Mouse (Mus musculus) layer of hippocampus, postnatal 25 days (tissue): Measurements from ENCODE around the gene Spsb2. TPM values are rescaled to one million over a fixed set of nuclear protein-coding genes. Genes with fewer than 3 reads are reported as not detected.
A peak's percentile ranks its signal among the peaks of the same experiment; 100 is the strongest.

Experiments
- DNase-seq, 2 experiments: peaks; one replicate each; pipeline ENCODE4 v3.0.0; 2022; ENCODE audit warnings: mixed read lengths in 2 of 2, low spot score in 1 of 2; ENCODE audit errors: extremely low spot score in 1 of 2
- total RNA-seq, 2 experiments: library from RNA; stranded (reverse); gene quantifications; 2 replicates each; pipeline ENCODE4 v1.2.3; 2021

Spsb2 gene
- total RNA-seq, 2 experiments from 2014 or later: 4.5 to 6.0 TPM

- DNase-seq: no peak
These were observed 42.1 kb downstream of the Spsb2 start for GRCm38 (mm10) chr6:124850535-124850934.

DNA sequence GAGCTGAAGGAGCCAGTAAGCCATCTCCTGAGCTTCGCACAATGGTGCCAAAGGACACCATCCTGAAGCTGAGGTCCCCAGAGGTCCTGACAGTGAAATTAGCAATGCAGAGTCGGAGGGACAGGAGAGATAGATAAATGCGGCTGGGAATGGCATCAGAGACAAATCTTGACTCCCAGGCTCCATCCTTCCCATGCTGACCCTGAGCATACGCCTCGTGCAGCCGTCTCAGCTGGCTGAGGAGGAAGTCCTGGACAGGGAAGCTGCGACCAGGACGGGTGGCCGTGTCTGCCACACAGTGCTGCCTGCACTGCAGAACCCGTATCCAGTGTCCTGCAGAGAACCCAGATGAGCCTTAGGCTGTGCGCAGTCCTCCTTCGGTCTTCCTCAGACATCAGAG, 46.2 kb downstream of the Spsb2 start:
- DNase-seq: no peak

DNA sequence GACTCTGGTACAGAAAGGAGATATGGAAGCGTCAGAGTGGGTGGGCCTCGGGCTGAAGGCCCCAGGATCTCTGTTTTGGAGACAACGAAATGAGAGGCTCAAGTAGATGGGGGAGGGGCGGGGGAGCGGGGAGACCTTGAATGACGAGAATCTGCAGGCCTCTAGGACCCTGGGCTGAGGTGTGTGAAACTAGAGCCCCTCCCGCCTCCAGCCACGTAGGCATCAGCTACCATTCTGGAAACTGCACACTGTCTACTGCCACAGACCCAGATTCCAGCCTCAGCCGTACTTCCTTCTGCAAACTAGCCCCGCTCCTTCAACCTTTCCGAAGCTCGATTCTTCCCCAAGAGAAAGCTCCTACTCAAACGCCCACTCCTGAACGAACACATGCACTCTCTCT, 47.9 kb downstream of the Spsb2 start:
- DNase-seq: no peak

DNA sequence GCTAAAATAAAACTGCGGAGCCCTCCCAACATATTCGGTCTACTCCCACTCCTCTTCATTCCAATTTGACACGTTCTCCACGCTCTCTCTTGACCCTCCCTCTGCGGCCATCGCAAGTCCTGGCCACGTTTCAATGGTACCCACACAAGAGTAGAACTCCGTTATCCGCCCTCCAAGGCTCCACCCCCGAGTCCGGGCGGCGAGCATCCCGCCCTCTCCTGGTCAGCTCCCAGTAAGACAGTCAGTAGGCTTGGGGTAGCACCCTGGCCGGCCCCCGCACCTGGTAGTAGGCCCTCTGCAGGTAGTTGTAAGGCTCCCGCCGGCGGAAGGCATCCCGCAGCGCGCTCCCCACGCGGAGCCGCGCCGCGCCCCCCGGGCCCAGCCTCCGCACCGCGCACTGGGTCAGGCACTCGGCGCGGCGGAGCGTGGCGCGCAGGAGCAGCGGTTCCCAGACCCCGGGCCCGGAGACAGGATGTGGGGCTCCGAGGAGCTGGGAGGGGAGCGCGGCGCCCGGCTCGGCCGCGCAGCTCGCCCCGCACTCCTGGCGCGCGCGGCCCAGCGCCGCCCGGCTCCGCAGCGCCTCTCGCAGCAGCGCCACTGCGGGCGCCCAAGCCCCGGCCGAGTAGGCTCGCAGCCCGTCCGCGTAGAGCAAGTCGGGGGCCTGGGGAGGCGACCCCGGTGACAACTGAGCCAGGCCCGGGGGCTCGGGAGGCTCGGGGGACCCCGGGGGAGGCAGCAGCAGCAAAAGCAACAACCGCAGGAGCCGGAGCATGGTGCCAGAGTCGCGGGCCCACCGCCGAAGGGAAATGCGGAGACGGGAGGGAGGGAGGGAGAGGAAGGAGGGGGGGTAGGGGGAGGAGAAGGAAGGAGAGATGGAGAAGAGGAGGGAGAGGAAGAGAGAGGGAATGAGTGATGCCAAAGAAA, 48.7 kb downstream of the Spsb2 start, which contains the start of gene P3h3:
TSS of gene P3h3 (minus strand) at position 837 of the 924 bp plus-strand sequence.
- DNase-seq: peak; percentile 74 to 78

DNA sequence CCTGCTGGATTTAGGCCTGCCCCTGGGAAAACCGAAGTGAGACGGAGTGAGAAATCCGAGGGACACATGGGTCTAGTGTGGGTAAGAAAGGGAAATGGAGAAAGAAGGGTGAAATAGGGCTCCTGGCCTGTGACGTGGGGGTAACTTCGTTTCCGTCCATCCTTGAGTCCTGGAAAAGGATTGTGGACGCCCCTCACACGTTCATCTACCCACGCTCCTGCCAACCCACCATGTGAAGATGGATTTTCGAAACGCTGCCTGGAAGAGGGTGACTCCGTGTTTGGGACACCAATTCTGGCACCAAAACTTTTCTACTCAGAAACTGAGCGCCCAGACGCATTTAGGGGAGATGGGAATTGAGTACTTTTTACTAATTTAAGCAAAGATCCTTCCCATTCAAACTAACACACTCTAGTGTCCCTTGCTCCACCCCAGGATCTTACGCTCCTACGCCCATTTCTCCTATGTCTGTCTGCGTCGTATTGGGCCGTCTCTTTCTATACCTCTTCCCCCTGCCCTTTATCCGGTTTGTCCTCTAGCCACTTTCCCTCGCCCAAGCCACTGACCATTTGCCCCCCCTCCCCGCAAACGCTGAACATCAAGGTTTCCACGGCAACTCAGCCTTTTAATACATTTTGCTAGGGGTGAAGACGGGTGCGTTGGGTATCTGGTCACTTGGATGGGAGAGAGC, 49.5 kb downstream of the Spsb2 start:
- DNase-seq: no peak

DNA sequence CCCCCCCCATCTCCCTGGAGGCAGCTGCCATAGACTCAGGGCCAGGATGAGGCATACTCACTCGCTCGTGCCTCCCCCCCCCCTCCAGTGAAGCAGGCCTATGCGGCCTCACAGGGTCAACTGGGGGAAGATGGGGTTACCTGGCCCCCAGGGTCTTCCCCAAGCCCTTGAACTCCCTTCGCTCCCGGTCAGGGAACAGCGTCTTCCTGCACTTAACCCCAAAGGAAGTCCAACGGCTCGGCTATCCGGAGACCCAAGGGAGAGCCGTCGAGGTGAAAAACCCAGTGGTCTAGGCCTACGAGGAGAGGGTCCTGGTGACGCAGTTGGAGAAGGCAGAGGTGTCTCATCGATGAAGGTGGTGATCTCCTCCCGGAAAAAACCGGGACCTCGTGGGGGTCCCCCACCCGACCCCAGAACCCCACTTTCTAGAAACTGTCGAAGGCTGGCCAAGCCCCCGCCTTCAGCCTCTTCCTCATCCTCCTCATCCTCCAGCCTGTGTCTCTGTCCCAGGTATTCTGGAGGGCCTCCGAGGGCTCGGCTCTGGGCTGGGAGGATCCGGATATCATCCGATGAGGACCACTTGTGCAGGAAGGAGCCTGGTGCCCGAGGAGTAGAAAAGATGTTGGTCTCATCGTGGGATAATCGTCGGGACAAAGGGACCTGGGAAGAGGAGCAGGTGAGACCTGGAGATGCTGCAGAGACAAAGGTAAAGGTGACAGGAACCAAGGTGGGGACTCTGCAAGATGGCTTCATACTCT, 50.3 kb downstream of the Spsb2 start:
- DNase-seq: no peak

DNA sequence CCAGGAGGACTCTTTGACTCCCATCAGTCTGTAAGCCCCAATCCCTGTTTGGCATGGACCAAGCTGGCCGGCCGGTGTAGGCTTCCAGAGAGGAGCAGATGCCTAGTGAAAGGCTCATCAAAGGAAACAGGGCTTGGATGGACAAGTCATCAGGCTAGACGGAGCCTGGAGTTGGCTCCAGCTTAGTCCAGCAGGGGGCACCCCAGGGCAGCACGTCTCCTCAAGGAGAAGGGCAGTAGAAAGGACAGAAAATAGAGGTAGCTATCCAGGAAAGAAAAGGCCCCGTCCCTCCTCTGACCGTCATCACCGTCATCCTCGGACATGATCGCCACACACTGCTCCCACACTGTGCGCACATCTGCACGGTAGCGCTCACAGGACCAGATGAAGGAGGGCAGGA, 51.3 kb downstream of the Spsb2 start:
- DNase-seq: peak; percentile 83 to 96

Other genes starting within 250 kb of the Spsb2 start
- not detected for gene C1rb, start 238.4 kb upstream of the Spsb2 start, total RNA-seq
- under 1 TPM in 1 of 2 experiments, not detected in 1; 0.25 TPM for gene C1s2, start 172.6 kb upstream of the Spsb2 start, total RNA-seq
- 10 to 100 TPM; 30.9 to 34.0 TPM for gene Lpcat3, start 145.6 kb upstream of the Spsb2 start, total RNA-seq
- gene Emg1, start 96.5 kb upstream of the Spsb2 start, total RNA-seq: 10 to 100 TPM; 51.3 to 54.4 TPM
- 100 to 1,000 TPM; 120 to 124 TPM for gene Phb2, start 96.3 kb upstream of the Spsb2 start, total RNA-seq
- gene Ptpn6, start 69.9 kb upstream of the Spsb2 start, total RNA-seq: 1 to 10 TPM; 2.9 to 4.0 TPM
- 100 to 1,000 TPM; 350 to 372 TPM for gene Grcc10, start 67.3 kb upstream of the Spsb2 start, total RNA-seq
- under 1 TPM in 1 of 2 experiments, not detected in 1; 0.71 TPM for gene Gm45234, start 52.6 kb upstream of the Spsb2 start, total RNA-seq
- 100 to 1,000 TPM; 134 to 159 TPM for gene Atn1, start 52.1 kb upstream of the Spsb2 start, total RNA-seq
- 1,000 to 10,000 TPM in 1 of 2 experiments, 100 to 1,000 TPM in 1; 947 to 1,030 TPM for gene Eno2, start 39.0 kb upstream of the Spsb2 start, total RNA-seq
- 1 to 10 TPM; 1.7 TPM for gene Lrrc23, start 28.9 kb upstream of the Spsb2 start, total RNA-seq
- 100 to 1,000 TPM; 685 to 811 TPM for gene Tpi1, start 5.6 kb downstream of the Spsb2 start, total RNA-seq
- 100 to 1,000 TPM; 164 to 183 TPM for gene Usp5, start 20.8 kb downstream of the Spsb2 start, total RNA-seq
- 1 to 10 TPM; 1.1 to 1.2 TPM for gene Cdca3, start 20.9 kb downstream of the Spsb2 start, total RNA-seq
- gene Gnb3, start 31.6 kb downstream of the Spsb2 start, total RNA-seq: under 1 TPM in 1 of 2 experiments, not detected in 1; 0.26 TPM
- 10 to 100 TPM; 18.5 to 30.1 TPM for gene P3h3, start 49.1 kb downstream of the Spsb2 start, total RNA-seq
- gene Gpr162, start 55.3 kb downstream of the Spsb2 start, total RNA-seq: 100 to 1,000 TPM; 184 to 196 TPM
- under 1 TPM; 0.22 to 0.26 TPM for gene Cd4, start 79.6 kb downstream of the Spsb2 start, total RNA-seq
- gene Lag3, start 103.0 kb downstream of the Spsb2 start, total RNA-seq: 1 to 10 TPM; 2.4 to 2.6 TPM
- gene Ptms, start 111.4 kb downstream of the Spsb2 start, total RNA-seq: 1,000 to 10,000 TPM; 1,178 to 1,233 TPM
- 100 to 1,000 TPM; 670 to 704 TPM for gene Mlf2, start 122.7 kb downstream of the Spsb2 start, total RNA-seq
- gene Cops7a, start 156.9 kb downstream of the Spsb2 start, total RNA-seq: 100 to 1,000 TPM; 144 to 151 TPM
- gene Pianp, start 188.0 kb downstream of the Spsb2 start, total RNA-seq: 100 to 1,000 TPM; 139 to 188 TPM
- gene Zfp384, start 200.5 kb downstream of the Spsb2 start, total RNA-seq: 10 to 100 TPM; 42.4 to 49.6 TPM
- gene Ing4, start 231.1 kb downstream of the Spsb2 start, total RNA-seq: 10 to 100 TPM; 61.4 to 61.5 TPM
- gene Acrbp, start 241.0 kb downstream of the Spsb2 start, total RNA-seq: 10 to 100 TPM in 1 of 2 experiments, 1 to 10 TPM in 1; 8.2 to 12.4 TPM